Comparison of ENCODE assay signal across 22 mouse cellular contexts in genomic region chr15:84641948-84642347, GRCm38 (mm10). TPM values are rescaled to one million over a fixed set of nuclear protein-coding genes. Genes with fewer than 3 reads are reported as not detected.
A peak's percentile ranks its signal among the peaks of the same experiment; 100 is the strongest.
DNase-seq lines count a peak whose midpoint lies in the region; ATAC-seq lines count a peak whose summit lies in the region.
"Had no signal": no experiment of that assay in that cellular context is flagged by ENCODE, and none has a peak within 500 bp of the region (broad histone marks: within the 10 kb centered on the region; RNA-seq: fewer than 3 reads in every experiment).

No protein-coding gene starts in this region.

- no peak overlapping the region for H3K4me3 ChIP-seq in limb, embryonic 15.5 days
- H3K4me3 ChIP-seq in limb, embryonic 10.5 days = no peak overlapping the region
- H3K4me3 ChIP-seq in heart, embryonic 13.5 days = no peak overlapping the region
- H3K4me3 ChIP-seq: embryonic facial prominence, embryonic 12.5 days; forebrain, embryonic 12.5 days; heart, embryonic 15.5 days; limb, embryonic 13.5 days; megakaryocyte, embryonic 14.5 days; stomach, embryonic 15.5 days had no signal

- no peak for ATAC-seq in limb, embryonic 15.5 days (ENCODE audit: insufficient number of reproducible peaks, low FRiP score, low TSS enrichment, low read depth)
- no peak for ATAC-seq in heart, embryonic 13.5 days (ENCODE audit: extremely low read depth, insufficient number of reproducible peaks, low FRiP score, low TSS enrichment)
- ATAC-seq: hindbrain, postnatal 0 days; Patski had no signal

- H3K36me3 ChIP-seq in limb, embryonic 15.5 days = no peaks in the 10 kb centered on the region
- no peaks in the 10 kb centered on the region for H3K36me3 ChIP-seq in limb, embryonic 10.5 days
- no peaks in the 10 kb centered on the region for H3K36me3 ChIP-seq in heart, embryonic 13.5 days
- H3K36me3 ChIP-seq: embryonic facial prominence, embryonic 12.5 days; forebrain, embryonic 12.5 days; heart, embryonic 15.5 days; limb, embryonic 13.5 days; stomach, embryonic 15.5 days had no signal

- peak overlapping the region; percentile 88; the same call in 1 of the 2 replicates for H3K27ac ChIP-seq in limb, embryonic 15.5 days
- H3K27ac ChIP-seq in limb, embryonic 10.5 days = no peak overlapping the region
- H3K27ac ChIP-seq in heart, embryonic 13.5 days (replicated peaks) = no peak overlapping the region
- H3K27ac ChIP-seq: embryonic facial prominence, embryonic 12.5 days; forebrain, embryonic 12.5 days; limb, embryonic 13.5 days had no signal

- no peak overlapping the region for H3K4me2 ChIP-seq in limb, embryonic 15.5 days
- no peak overlapping the region for H3K4me2 ChIP-seq in heart, embryonic 13.5 days
- H3K4me2 ChIP-seq: embryonic facial prominence, embryonic 12.5 days; forebrain, embryonic 12.5 days; heart, embryonic 15.5 days; limb, embryonic 13.5 days; stomach, embryonic 15.5 days had no signal

- DNase-seq in gastrocnemius, adult 18-20 months (ENCODE audit: low spot score) = peak; percentile 68
- no peak for DNase-seq in gastrocnemius, postnatal 10 days
- no peak for DNase-seq in limb, embryonic 10.5 days (ENCODE audit: low spot score)
- peak; percentile 76 for DNase-seq in 3T3-L1 (ENCODE audit: low read depth, low spot score)
- DNase-seq in embryo, embryonic 9.5 days (ENCODE audit: extremely low spot score) = no peak
- DNase-seq in cerebellum, adult 8-10 months = no peak
- DNase-seq: cerebellum, postnatal 36 days; kidney, adult 8-10 months; kidney, postnatal 4 days; retina, postnatal 1 day; spleen, adult 18-20 months; thymus, postnatal 14 days had no signal

- no peak overlapping the region for H3K9ac ChIP-seq in limb, embryonic 15.5 days
- 0 out of 2 replicates have a peak overlapping the region, but pooled peaks have one; percentile 10 for H3K9ac ChIP-seq in heart, embryonic 13.5 days
- H3K9ac ChIP-seq: embryonic facial prominence, embryonic 12.5 days; forebrain, embryonic 12.5 days; heart, embryonic 15.5 days; limb, embryonic 13.5 days; stomach, embryonic 15.5 days had no signal

- H3K4me1 ChIP-seq in limb, embryonic 15.5 days = peaks cover 43% of the 10 kb centered on the region
- H3K4me1 ChIP-seq in limb, embryonic 10.5 days = peaks cover 35% of the 10 kb centered on the region
- peaks cover 60% of the 10 kb centered on the region for H3K4me1 ChIP-seq in heart, embryonic 13.5 days

- no peaks in the 10 kb centered on the region for H3K9me3 ChIP-seq in limb, embryonic 15.5 days
- H3K9me3 ChIP-seq in limb, embryonic 10.5 days (replicated peaks) = no peaks in the 10 kb centered on the region
- H3K9me3 ChIP-seq in heart, embryonic 13.5 days = peaks cover 12% of the 10 kb centered on the region
- H3K9me3 ChIP-seq: embryonic facial prominence, embryonic 12.5 days; forebrain, embryonic 12.5 days; heart, embryonic 15.5 days; stomach, embryonic 15.5 days had no signal

- no peaks in the 10 kb centered on the region for H3K27me3 ChIP-seq in limb, embryonic 15.5 days
- no peaks in the 10 kb centered on the region for H3K27me3 ChIP-seq in limb, embryonic 10.5 days (ENCODE audit: low read depth, poor library complexity, severe bottlenecking)
- no peaks in the 10 kb centered on the region for H3K27me3 ChIP-seq in heart, embryonic 13.5 days (replicated peaks)
- H3K27me3 ChIP-seq: embryonic facial prominence, embryonic 12.5 days; forebrain, embryonic 12.5 days; heart, embryonic 15.5 days; limb, embryonic 13.5 days; Patski; stomach, embryonic 15.5 days had no signal

- 100% methylated on average over 1 of the region's 1 CpGs for WGBS in limb, embryonic 15.5 days
- WGBS in limb, embryonic 10.5 days = 100% methylated on average over 1 of the region's 1 CpGs
- 93% methylated on average over 1 of the region's 1 CpGs for WGBS in heart, embryonic 13.5 days

RNA-seq across cellular contexts. Expression of gene Prr5, which starts 27.5 kb away (rescaled TPM):
- 1 to 10 TPM; 2.4 to 3.2 TPM for total RNA-seq in gastrocnemius, adult 18-20 months (2021)
- total RNA-seq in gastrocnemius, postnatal 10 days (2021) = 10 to 100 TPM; 12.3 to 12.7 TPM
- polyA plus RNA-seq in limb, embryonic 15.5 days (2015; fragmentation: Nextera tagmentation; extraction: Ambion mirVana) = 34.5 and 36.3 TPM in 2 replicates
- polyA plus RNA-seq in limb, embryonic 10.5 days (2016; fragmentation: Nextera tagmentation; extraction: Ambion mirVana) = 16.3 and 16.5 TPM in 2 replicates
- 20.7 and 21.1 TPM in 2 replicates for polyA plus RNA-seq in heart, embryonic 13.5 days (2015; fragmentation: Nextera tagmentation; extraction: Ambion mirVana)

Comparison
In these comparisons a context has a peak if more than half of its experiments do, and no peak if none do; other contexts are left out.
1. DNase-seq: peak in gastrocnemius, adult 18-20 months (single experiment) and 3T3-L1 (single experiment); none in gastrocnemius, postnatal 10 days (single experiment), limb, embryonic 10.5 days (single experiment), embryo, embryonic 9.5 days (single experiment) and cerebellum, adult 8-10 months (single experiment).